Mouse (Mus musculus) lung, adult 18-20 months (tissue): ENCODE data around the gene Fam19a3.
A peak's percentile ranks its signal among the peaks of the same experiment; 100 is the strongest.
"Not testable (repeated sequence)": the region's sequence is repeated elsewhere in the genome, so short reads cannot be mapped to it uniquely, and the experiment has no call there.

Source experiments
- DNase-seq, 2 experiments: peaks; one replicate each; pipeline ENCODE4 v3.0.0; 2022; ENCODE audit warnings: mixed read lengths in 2 of 2

Fam19a3 gene

DNA sequence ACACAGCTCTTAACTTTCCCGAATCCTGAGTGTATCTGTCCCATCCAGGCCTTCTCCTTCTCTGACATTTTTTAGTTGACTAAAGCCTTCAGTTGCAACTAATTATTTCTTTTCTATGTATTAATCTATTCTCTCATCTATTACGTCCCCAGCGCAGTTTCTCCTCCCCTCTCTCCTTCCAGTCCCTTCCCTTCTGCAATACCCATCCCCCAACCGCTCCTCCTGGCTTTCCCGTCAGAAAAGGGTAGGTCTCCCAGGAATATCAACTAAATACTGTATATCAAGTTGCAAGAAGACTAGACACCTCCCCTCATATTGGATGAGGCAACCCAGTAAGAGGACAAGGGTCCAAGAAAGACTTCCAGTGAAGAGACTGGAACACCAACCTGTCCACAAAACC, 22.8 kb downstream of the Fam19a3 start:
- DNase-seq = no peak

- peak; percentile 22 to 49 for DNase-seq
Measured at GRCm38 (mm10) chr3:104758406-104758805, 23.2 kb downstream of the Fam19a3 start.

- DNase-seq = not testable (repeated sequence)
Measured at GRCm38 (mm10) chr3:104752845-104753244, 28.8 kb downstream of the Fam19a3 start.

- no peak for DNase-seq
Measured at GRCm38 (mm10) chr3:104743864-104744263, 37.8 kb downstream of the Fam19a3 start.

DNA sequence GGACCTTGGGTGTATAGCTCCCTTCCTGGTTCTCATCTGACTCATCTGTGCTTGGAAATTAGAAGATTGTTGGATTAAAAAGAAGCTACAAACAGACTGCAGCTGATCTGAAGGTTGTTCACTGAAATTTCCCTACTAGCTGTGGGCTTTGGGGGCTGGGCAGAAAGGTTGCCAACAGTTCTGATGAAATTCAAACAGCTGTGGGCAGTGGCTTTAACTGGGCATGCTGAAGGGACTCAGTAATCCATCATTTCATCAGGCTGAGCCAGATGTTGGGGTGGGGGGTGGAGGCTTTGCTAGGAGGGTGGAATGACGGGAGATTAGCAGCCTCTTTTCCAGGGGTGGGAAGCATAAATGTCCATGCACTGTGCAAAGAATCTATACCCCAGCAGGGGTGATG, 38.5 kb downstream of the Fam19a3 start:
- DNase-seq = no peak

DNA sequence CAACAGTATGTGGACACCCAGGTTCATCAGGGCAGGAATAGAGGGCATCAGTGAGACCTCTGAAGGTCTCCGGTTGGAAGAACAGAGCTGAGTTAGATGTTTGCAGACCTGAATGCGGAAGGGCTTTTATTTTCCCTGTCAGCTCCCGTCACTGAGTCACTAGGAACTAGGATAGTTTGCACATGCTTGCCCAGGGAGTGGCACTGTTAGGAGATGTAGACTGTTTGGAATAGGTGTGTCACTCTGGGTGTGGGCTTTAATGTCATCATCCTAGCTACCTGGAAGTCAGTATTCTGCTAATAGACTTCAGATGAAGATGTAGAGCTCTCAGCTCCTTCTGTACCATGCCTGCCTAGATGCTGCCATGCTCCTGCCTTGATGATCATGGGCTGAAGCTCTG, 39.7 kb downstream of the Fam19a3 start:
- DNase-seq = no peak

DNA sequence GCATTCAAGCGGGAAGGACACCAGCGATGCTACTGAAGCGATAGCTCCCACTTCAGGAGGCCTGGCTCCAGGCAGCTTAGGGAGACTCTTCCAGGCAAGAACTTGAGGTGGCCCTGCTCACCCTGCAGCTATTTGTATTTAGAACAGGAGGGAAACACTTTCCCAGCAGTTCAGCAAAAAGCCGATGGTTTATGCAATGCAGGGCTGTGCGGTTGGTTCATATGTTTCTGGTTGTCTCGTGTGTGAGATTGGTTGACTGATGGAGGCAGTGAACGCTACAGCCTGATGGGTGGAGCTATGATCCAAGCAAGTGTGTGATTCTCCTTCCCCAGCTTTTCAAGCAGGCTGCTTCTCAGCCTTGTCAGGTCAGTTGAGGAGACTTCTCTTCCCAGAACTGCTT, 47.0 kb downstream of the Fam19a3 start:
- DNase-seq = no peak

- DNase-seq = no peak
Measured at GRCm38 (mm10) chr3:104732907-104733306, 48.7 kb downstream of the Fam19a3 start.

- no peak for DNase-seq
Measured at GRCm38 (mm10) chr3:104729270-104729839, 52.3 kb downstream of the Fam19a3 start.
